Mouse (Mus musculus) thymus, postnatal 14 days (tissue): ENCODE data around the gene Camkk1.
A peak's percentile ranks its signal among the peaks of the same experiment; 100 is the strongest.

ENCODE experiments used
- DNase-seq: peaks from one replicate; pipeline ENCODE4 v3.0.0; 2021

The Camkk1 gene

DNA sequence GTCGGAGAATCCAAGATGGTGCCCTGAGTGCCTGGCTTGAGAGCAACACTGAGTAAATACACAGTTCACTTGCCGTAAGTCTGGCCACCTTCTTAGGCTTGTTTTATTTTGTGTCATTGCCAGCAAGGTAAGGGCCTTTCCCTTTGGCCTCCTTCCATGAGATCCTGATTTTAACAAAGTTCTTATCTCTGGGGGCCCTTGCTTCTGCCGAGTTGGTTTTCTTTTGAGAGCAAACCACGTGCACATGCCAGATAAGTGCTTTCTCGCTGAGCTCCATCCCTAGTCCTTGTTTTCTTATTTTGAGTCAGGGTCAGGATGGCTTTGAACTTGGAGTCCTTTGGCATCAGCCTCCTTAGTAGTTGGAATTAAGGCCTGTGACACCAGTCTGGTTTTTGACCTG lies 38.9 kb downstream of the Camkk1 start:
- no peak for DNase-seq

DNA sequence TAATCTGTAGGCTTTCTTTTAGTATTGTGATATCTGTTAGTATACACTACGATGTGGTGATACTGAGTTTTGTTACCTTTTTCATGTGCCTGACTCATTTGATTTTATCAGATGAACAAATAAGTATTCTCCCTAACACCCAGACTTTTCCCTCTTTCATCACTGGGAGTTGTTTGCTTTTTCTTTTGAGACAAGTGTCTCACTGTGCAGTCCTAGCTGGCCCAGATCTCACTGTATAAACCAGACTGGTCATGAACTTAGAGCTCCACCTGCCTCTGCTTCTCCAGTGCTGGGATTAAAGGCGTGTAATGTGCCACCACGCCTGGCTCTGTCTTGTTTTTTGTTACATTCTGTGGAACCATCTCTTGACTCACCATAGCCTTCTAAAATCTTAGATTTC lies 40.8 kb downstream of the Camkk1 start:
- DNase-seq, result no peak

DNA sequence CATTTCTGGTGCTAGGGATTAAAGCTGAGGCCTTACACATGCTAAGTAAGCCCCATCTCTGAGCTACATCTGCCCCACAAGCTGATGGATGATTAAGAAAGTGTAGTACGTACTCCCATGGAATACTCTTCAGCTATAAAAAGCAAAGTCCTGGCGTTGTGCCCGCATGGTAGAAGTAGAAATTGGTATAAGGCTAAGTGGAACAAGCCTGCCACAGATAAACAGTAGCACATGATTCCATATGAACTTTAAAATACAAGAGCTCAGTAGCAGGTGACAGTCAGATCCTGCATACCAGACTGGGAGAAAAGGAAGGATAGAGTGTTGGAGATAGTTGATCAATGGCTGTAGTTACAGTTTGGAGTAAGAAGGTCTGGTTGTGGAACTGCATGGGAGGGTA lies 42.6 kb downstream of the Camkk1 start:
- DNase-seq, result no peak

DNA sequence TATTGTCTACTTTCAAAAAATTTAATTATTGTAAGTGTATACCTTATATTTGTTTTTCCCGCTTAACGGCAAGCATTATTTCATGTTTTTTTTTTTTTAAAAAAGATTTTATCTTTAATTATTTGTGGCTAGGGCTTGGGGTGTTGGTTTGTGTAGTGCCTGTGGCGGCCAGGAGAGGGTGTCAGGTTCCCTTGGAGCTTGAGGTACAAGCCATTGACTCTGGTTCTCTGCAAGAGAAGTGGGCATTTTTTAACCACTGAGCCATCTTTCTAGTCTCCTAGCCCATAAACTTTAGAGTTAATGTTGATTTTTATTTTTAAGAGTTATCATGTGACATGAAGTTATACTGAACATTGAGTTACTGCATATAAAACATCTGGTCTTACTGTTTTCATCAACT lies 53.0 kb downstream of the Camkk1 start:
- DNase-seq, result peak; percentile 63

DNA sequence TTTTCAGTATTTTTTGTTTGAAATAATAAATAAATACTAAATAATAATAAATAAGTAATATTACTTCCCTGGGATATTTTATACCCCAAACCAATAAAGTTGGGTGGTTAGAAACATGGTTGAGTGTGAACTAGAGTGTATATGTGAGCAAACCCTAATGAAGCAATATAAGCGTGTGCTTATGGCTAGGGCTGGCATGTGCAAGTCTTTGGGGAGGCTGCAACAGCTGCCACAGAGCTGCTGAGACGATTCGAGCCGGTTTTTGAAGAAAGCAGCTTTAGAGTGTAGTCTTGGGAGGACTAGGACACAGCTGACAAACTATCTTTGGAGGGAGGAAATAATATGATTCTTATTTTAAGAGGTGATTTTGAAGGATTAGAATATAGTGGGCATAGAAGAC lies 57.5 kb downstream of the Camkk1 start:
- DNase-seq, result no peak

DNA sequence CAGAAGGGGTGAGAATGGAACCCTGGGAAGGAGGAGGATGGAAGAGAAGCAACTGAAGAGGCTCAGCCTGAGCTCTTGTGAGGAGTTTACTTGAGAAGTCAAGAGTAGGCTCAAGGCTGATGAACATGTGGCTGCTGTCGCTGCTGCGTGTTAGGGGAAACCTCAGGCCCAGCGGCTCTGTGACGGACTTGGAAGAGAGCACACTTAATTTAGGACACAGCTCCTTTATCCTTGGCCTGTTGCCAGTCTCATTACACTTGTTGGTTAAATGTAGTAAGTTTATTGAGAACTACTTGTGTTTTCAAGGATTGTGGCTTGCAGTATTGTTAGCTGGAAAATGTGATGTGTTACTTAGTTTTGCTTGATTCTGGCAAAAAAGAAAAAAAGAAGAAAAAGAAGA lies 57.9 kb downstream of the Camkk1 start:
- no peak for DNase-seq

DNA sequence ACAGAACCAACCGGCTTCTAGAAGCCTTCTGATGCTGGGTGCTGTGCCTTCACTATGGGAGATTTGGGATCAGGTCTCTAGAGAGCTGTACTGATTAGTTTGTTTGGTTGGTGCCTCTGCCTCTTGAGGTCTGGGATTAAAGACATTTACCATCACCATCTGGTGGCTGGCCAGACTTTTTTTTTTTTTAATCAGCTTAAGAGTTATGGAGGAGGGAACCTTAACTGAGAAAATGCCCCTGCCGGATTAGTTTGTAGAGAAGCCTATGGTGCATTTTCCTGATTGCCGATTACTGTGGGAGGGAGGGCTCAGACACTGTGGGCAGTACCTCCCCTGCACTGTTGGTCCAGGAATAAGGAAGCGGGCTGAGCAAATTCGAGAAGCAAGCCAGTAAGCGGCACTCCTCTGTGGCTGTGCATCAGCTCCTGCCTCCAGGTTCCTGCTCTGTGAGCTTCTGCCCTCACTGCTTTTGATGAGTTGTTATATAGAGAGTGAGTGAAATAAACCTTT lies 58.5 kb downstream of the Camkk1 start:
- no peak for DNase-seq

DNA sequence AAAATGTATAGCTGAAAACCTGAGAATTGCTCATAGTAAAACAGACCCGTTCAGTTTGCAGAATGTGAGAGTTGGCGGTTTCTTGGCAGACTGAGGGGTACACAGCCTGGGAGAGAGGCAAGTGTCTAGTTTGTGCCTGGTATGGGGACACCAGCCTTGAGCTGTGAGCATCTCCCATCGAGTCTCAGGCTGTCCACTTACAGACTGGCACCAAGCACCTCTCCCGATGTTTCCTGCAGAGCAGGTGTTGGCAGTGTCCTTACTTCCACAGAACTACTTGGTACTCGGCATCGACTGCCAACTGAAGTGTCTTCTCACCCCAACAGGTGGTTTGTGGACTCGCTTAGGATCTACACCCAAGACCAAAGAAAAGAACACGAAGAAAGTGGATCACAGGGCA lies 59.8 kb downstream of the Camkk1 start:
- DNase-seq, result no peak

DNA sequence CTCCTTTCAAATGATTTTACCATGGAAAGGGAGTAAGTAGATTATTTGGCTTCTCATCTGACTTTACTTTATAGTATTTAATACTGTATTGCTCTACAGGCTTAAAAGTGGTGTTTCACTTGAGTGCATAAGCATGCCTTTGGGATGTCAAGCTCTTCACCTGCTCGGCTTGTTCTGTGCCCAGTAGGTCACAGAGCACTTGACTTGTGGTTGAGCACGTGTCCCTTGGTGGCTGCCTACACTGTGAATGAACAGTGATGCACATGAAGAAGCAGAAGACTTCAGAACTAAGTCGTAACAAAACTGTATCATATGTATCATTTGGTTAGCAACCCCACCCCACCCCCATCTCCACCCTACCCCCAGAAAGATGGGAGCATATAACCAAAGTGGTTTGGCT lies 61.5 kb downstream of the Camkk1 start:
- no peak for DNase-seq

DNA sequence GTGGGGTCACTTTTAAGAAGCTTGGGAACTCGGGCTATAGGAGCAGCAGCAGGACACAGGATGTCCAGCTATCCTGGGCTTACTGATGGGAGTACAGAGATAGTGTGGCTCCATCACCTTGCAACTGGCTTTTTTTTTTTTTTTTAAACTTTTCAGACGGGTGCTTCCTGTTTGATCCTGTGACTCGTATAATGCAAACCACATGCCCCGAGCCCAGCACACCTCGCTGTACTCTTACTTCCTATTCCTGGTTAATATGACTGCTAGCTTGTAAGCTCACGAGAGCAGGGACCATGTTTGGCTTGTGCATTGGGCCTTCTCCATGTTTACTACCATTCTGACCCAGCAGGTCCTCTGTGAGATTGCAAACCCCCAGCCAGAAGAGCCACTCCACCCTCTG lies 65.5 kb downstream of the Camkk1 start:
- peak; percentile 42 for DNase-seq

DNA sequence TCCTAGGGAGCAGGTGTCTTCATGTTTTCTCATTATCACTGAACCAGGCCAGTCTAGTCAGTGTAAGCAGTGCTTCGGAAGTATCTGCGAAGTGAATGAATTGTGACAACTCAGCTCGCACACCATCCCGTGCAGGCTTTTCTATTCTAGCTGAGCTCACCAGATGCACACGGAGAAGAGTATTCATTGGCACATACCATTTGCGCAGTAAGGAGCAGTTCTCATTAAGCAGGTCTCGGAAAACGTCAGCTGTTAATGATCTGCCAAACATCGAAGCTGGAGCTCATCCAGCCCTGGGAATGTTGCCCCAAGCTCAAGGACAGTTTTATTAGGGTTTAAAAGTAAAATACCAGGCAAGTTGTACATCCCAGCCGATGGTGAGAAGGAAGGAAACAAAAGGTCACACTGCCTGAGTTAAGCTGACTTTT lies 66.0 kb downstream of the Camkk1 start:
- no peak for DNase-seq

DNA sequence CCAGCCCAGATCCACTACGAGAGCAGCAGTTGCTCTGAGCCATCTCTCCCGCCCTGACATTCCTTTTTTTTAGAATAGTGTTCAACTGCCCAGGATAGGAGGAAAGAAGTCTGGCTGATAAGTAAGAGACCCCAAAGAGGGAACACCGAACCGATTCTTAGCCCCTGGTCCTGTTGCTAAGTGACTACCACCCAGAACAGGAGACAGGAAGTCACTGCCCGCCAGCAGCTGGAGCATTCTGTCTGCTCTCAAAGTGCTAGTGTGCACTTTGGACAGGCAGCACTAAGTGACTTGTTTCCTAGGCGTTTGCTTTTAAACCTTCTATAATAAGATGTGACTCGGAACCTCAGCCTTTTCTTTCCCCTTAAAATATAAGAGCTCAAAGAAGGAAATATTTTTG lies 66.6 kb downstream of the Camkk1 start:
- peak; percentile 47 for DNase-seq

DNA sequence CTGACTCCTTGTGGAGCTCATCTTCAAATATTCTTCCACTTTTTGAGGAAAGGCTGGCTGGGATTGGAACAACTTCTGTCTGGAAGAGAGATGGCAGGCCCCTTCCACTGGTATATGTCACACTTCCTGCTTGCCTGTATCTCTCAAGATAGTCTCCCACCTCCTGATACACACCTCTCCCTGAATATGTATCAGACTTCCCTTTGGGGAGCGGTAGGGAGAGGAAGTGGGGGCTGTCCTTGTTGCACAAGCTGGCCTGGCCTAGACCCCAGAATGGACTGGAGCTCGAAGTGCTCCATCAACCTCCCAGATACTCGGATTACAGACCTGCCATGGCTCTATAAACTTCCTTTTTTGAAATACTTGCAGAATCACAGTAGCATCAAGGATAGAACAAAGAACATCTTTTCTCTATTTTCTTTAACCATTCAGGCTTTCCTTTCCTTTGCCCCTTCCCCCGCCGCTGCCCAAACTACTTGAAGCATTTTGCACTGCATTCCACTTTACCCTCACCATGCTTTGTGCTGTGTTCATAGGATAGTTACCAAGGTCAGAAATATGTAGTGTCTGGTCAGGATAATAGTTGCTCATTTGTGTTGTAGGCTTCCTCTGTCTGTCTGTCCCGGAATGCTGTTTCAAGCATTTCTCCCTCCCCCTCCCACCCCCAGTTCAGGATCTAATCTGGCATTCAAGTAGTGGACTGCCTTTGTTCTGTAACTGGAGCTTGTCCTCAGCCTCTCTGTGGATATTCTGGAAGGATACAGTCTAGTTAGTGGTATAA lies 69.1 kb downstream of the Camkk1 start:
- no peak for DNase-seq

DNA sequence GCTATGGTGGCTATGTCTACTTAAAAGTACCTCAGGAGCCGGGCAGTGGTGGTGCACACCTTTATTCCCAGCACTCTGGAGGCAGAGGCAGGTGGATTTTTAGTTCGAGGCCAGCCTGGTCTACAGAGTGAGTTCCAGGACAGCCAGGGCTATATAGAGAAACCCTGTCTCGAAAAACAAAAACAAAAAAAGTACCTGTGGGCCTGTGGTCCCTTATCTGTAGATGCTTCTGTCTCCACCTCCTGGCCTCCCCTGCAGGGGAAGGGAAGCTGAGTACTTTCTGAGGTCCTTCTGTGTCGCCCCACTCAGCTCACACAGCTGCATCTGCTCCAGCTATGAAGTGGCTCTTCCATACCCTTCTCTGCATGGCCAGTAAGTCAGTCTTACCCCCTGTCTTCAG lies 71.5 kb downstream of the Camkk1 start, which contains the start of gene Itgae:
Gene Itgae (plus strand): TSS at position 301 of the 400 bp plus-strand sequence.
- no peak for DNase-seq

DNA sequence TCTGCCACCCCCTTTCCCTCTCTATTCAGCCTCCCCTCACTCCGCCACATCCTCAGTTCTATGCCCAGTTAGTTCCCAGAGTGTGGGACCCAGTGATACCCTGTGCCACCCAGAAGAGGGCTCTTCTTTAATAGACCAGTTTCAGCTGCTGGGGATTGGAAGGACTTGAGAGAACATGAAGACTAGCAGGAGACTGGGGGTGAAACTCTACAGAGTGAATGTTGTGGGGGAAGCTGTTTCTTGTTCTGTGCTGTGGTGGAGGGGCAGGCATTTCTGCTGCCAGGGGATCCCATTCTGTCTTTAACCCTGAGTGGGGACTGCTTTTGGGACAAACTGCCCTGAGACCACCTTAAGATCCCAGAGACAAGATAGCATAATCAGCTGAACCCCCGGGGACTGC lies 72.0 kb downstream of the Camkk1 start:
- DNase-seq, result no peak
